Mouse (Mus musculus) left cerebral cortex, adult 18-20 months (tissue): ENCODE data around the gene Zfp366. TPM values are rescaled to one million over a fixed set of nuclear protein-coding genes. Genes with fewer than 3 reads are reported as not detected.
A peak's percentile ranks its signal among the peaks of the same experiment; 100 is the strongest.
"Not testable (repeated sequence)": the region's sequence is repeated elsewhere in the genome, so short reads cannot be mapped to it uniquely, and the experiment has no call there.

Source experiments
- DNase-seq, 2 experiments: peaks; one replicate each; pipeline ENCODE4 v3.0.0; 2021 to 2022; ENCODE audit warnings: low spot score in 2 of 2, mixed read lengths in 1 of 2
- long read RNA-seq, 2 experiments: library from polyadenylated mRNA; stranded (forward); transcript quantifications; one replicate each; pipeline ENCODE4 v2.0.0; 2021
- total RNA-seq, 2 experiments: library from RNA; stranded (reverse); gene quantifications; 2 replicates each; pipeline ENCODE4 v1.2.3; 2021

Gene Zfp366
- 1 to 10 TPM; 3.2 to 3.3 TPM for total RNA-seq
- long read RNA-seq, experiment 1, partial matches to known transcripts, result 2 of 2 reads
- long read RNA-seq, experiment 1, other reads (novel, unspliced or antisense), result 0 of 2 reads
- long read RNA-seq, experiment 2, result 0 reads

GRCm38 (mm10) chr13:99184155-99184886 lies at the start of gene Zfp366:
Gene Zfp366 (plus strand): TSS chr13:99184823.
- no peak for DNase-seq

- no peak for DNase-seq
These were observed 46.0 kb upstream of the Zfp366 start for GRCm38 (mm10) chr13:99138351-99139255.

- peak; percentile 57 to 63 for DNase-seq
These were observed 38.2 kb upstream of the Zfp366 start for GRCm38 (mm10) chr13:99146355-99146871.

GRCm38 (mm10) chr13:99147645-99148111 lies 36.9 kb upstream of the Zfp366 start:
- DNase-seq, result peak; percentile 63 to 76

- DNase-seq, result peak in 1 of 2 experiments; percentile 50
These were observed 34.9 kb upstream of the Zfp366 start for GRCm38 (mm10) chr13:99149551-99150305.

- DNase-seq, result no peak
These were observed 34.0 kb upstream of the Zfp366 start for GRCm38 (mm10) chr13:99150626-99151025.

- DNase-seq, result peak in 1 of 2 experiments; percentile 31
These were observed 33.5 kb upstream of the Zfp366 start for GRCm38 (mm10) chr13:99151121-99151520.

- DNase-seq, result no peak
These were observed 32.2 kb upstream of the Zfp366 start for GRCm38 (mm10) chr13:99152305-99152930.

- peak in 1 of 2 experiments; percentile 35 for DNase-seq
These were observed 26.9 kb upstream of the Zfp366 start for GRCm38 (mm10) chr13:99157709-99158108.

- DNase-seq, result no peak
These were observed 25.9 kb upstream of the Zfp366 start for GRCm38 (mm10) chr13:99158773-99159172.

GRCm38 (mm10) chr13:99163071-99163470 lies 21.6 kb upstream of the Zfp366 start:
- DNase-seq, result no peak

GRCm38 (mm10) chr13:99163521-99164359 lies 20.9 kb upstream of the Zfp366 start:
- no peak for DNase-seq

- no peak for DNase-seq
These were observed 20.3 kb upstream of the Zfp366 start for GRCm38 (mm10) chr13:99164360-99164759.

- DNase-seq, result no peak
These were observed 15.2 kb upstream of the Zfp366 start for GRCm38 (mm10) chr13:99169401-99169800.

- DNase-seq, result no peak
These were observed 14.3 kb upstream of the Zfp366 start for GRCm38 (mm10) chr13:99170337-99170736.

GRCm38 (mm10) chr13:99173849-99174248 lies 10.8 kb upstream of the Zfp366 start:
- no peak for DNase-seq

GRCm38 (mm10) chr13:99182828-99183227 lies 1.8 kb upstream of the Zfp366 start:
- DNase-seq, result not testable (repeated sequence)

GRCm38 (mm10) chr13:99183257-99183895 lies 1.2 kb upstream of the Zfp366 start:
- DNase-seq, result no peak

GRCm38 (mm10) chr13:99185573-99185972 lies 950 bp downstream of the Zfp366 start:
- DNase-seq, result no peak
